Mouse (Mus musculus): ENCODE results near the gene Gpr26. TPM values are rescaled to one million over a fixed set of nuclear protein-coding genes. Genes with fewer than 3 reads are reported as not detected.

The Gpr26 gene
- polyA plus RNA-seq, 1 experiment from 2014 or later, result 0.08 TPM

GRCm38 (mm10) chr7:131966916-131967494 lies 745 bp downstream of the Gpr26 start:
- no peak overlapping the region for H3K9ac ChIP-seq (ENCODE audit: low read depth, low read length)
- peaks cover 57% of the 10 kb centered on the region for H3K27me3 ChIP-seq (replicated peaks; ENCODE audit: control insufficient read depth, insufficient read depth, low read length)
- no peak; the same call in 1 of the 2 replicates for ATAC-seq (ENCODE audit: low read depth)
- DNase-seq (ENCODE audit: low spot score), result peak; percentile 19
- no peaks in the 10 kb centered on the region for H3K9me3 ChIP-seq (ENCODE audit: control insufficient read depth, low read length)
- H3K4me1 ChIP-seq (ENCODE audit: control insufficient read depth, insufficient read depth, low read length), result no peaks in the 10 kb centered on the region
- peak overlapping the region; percentile 27 for H3K4me3 ChIP-seq (ENCODE audit: low read depth, low read length)
- 7% methylated on average over 38 of the region's 57 CpGs for WGBS
- no peak overlapping the region for H3K27ac ChIP-seq (replicated peaks; ENCODE audit: low read depth, low read length)
- no peaks in the 10 kb centered on the region for H3K36me3 ChIP-seq (ENCODE audit: control insufficient read depth, insufficient read depth, low read length)
- H3K4me2 ChIP-seq (ENCODE audit: low read depth, low read length), result peak overlapping the region; percentile 48

GRCm38 (mm10) chr7:131970255-131970654 lies 4.0 kb downstream of the Gpr26 start:
- H3K9ac ChIP-seq (ENCODE audit: low read depth, low read length), result no peak overlapping the region
- H3K27me3 ChIP-seq (replicated peaks; ENCODE audit: control insufficient read depth, insufficient read depth, low read length), result peaks cover 48% of the 10 kb centered on the region
- H3K9me3 ChIP-seq (ENCODE audit: control insufficient read depth, low read length), result no peaks in the 10 kb centered on the region
- no peaks in the 10 kb centered on the region for H3K36me3 ChIP-seq (ENCODE audit: control insufficient read depth, insufficient read depth, low read length)
- no peaks in the 10 kb centered on the region for H3K4me1 ChIP-seq (ENCODE audit: control insufficient read depth, insufficient read depth, low read length)
- ATAC-seq (ENCODE audit: low read depth) (no peak), DNase-seq (ENCODE audit: low spot score) (no peak)
- WGBS, result 53% methylated on average over 3 of the region's 3 CpGs
- H3K27ac ChIP-seq (replicated peaks; ENCODE audit: low read depth, low read length), result no peak overlapping the region
- no peak overlapping the region for H3K4me3 ChIP-seq (ENCODE audit: low read depth, low read length)
- no peak overlapping the region for H3K4me2 ChIP-seq (ENCODE audit: low read depth, low read length)

GRCm38 (mm10) chr7:131975867-131976266 lies 9.6 kb downstream of the Gpr26 start:
- H3K27me3 ChIP-seq (replicated peaks; ENCODE audit: control insufficient read depth, insufficient read depth, low read length), result no peaks in the 10 kb centered on the region
- ATAC-seq (ENCODE audit: low read depth), result no peak

GRCm38 (mm10) chr7:131978609-131979008 lies 12.3 kb downstream of the Gpr26 start:
- H3K27me3 ChIP-seq (replicated peaks; ENCODE audit: control insufficient read depth, insufficient read depth, low read length), result no peaks in the 10 kb centered on the region
- H3K27ac ChIP-seq (replicated peaks; ENCODE audit: low read depth, low read length), result no peak overlapping the region
- H3K9me3 ChIP-seq (ENCODE audit: control insufficient read depth, low read length), result no peaks in the 10 kb centered on the region
- no peaks in the 10 kb centered on the region for H3K36me3 ChIP-seq (ENCODE audit: control insufficient read depth, insufficient read depth, low read length)
- no peak for DNase-seq (ENCODE audit: low spot score)
- H3K4me1 ChIP-seq (ENCODE audit: control insufficient read depth, insufficient read depth, low read length), result no peaks in the 10 kb centered on the region
- no peak overlapping the region for H3K9ac ChIP-seq (ENCODE audit: low read depth, low read length)
- no peak overlapping the region for H3K4me3 ChIP-seq (ENCODE audit: low read depth, low read length)
- no peak overlapping the region for H3K4me2 ChIP-seq (ENCODE audit: low read depth, low read length)
- 64% methylated on average over 11 of the region's 11 CpGs for WGBS
- ATAC-seq (ENCODE audit: low read depth), result no peak

More at GRCm38 (mm10) chr7:131975867-131976266, 9.6 kb downstream of the Gpr26 start:
- Histone ChIP-seq H3K27ac (replicated peaks; ENCODE audit: low read depth, low read length) (no peak overlapping the region), H3K36me3 (ENCODE audit: control insufficient read depth, insufficient read depth, low read length) (no peaks in the 10 kb centered on the region), H3K4me3 (ENCODE audit: low read depth, low read length) (no peak overlapping the region), H3K9ac (ENCODE audit: low read depth, low read length) (no peak overlapping the region), H3K9me3 (ENCODE audit: control insufficient read depth, low read length) (no peaks in the 10 kb centered on the region), H3K4me1 (ENCODE audit: control insufficient read depth, insufficient read depth, low read length) (no peaks in the 10 kb centered on the region), H3K4me2 (ENCODE audit: low read depth, low read length) (no peak overlapping the region)
- 56% methylated on average over 6 of the region's 6 CpGs for WGBS
- no peak for DNase-seq (ENCODE audit: low spot score)

GRCm38 (mm10) chr7:131989056-131989455 lies 22.8 kb downstream of the Gpr26 start:
- Histone ChIP-seq H3K4me1 (ENCODE audit: control insufficient read depth, insufficient read depth, low read length) (no peaks in the 10 kb centered on the region), H3K9me3 (ENCODE audit: control insufficient read depth, low read length) (no peaks in the 10 kb centered on the region), H3K27ac (replicated peaks; ENCODE audit: low read depth, low read length) (no peak overlapping the region), H3K36me3 (ENCODE audit: control insufficient read depth, insufficient read depth, low read length) (no peaks in the 10 kb centered on the region), H3K27me3 (replicated peaks; ENCODE audit: control insufficient read depth, insufficient read depth, low read length) (no peaks in the 10 kb centered on the region), H3K9ac (ENCODE audit: low read depth, low read length) (no peak overlapping the region), H3K4me2 (ENCODE audit: low read depth, low read length) (no peak overlapping the region), H3K4me3 (ENCODE audit: low read depth, low read length) (no peak overlapping the region)
- WGBS, result 21% methylated on average over 6 of the region's 6 CpGs
- ATAC-seq (ENCODE audit: low read depth), result no peak
- peak; percentile 4 for DNase-seq (ENCODE audit: low spot score)

GRCm38 (mm10) chr7:131992226-131992625 lies 26.0 kb downstream of the Gpr26 start:
- WGBS, result 46% methylated on average over 1 of the region's 1 CpGs
- Histone ChIP-seq H3K27ac (replicated peaks; ENCODE audit: low read depth, low read length) (no peak overlapping the region), H3K36me3 (ENCODE audit: control insufficient read depth, insufficient read depth, low read length) (no peaks in the 10 kb centered on the region), H3K4me2 (ENCODE audit: low read depth, low read length) (no peak overlapping the region), H3K27me3 (replicated peaks; ENCODE audit: control insufficient read depth, insufficient read depth, low read length) (no peaks in the 10 kb centered on the region), H3K9ac (ENCODE audit: low read depth, low read length) (no peak overlapping the region), H3K9me3 (ENCODE audit: control insufficient read depth, low read length) (no peaks in the 10 kb centered on the region), H3K4me1 (ENCODE audit: control insufficient read depth, insufficient read depth, low read length) (no peaks in the 10 kb centered on the region), H3K4me3 (ENCODE audit: low read depth, low read length) (no peak overlapping the region)
- ATAC-seq (ENCODE audit: low read depth) (no peak), DNase-seq (ENCODE audit: low spot score) (no peak)

- Histone ChIP-seq H3K27me3 (replicated peaks; ENCODE audit: control insufficient read depth, insufficient read depth, low read length) (no peaks in the 10 kb centered on the region), H3K4me3 (ENCODE audit: low read depth, low read length) (no peak overlapping the region), H3K9me3 (ENCODE audit: control insufficient read depth, low read length) (no peaks in the 10 kb centered on the region), H3K4me2 (ENCODE audit: low read depth, low read length) (no peak overlapping the region), H3K9ac (ENCODE audit: low read depth, low read length) (no peak overlapping the region), H3K4me1 (ENCODE audit: control insufficient read depth, insufficient read depth, low read length) (no peaks in the 10 kb centered on the region), H3K36me3 (ENCODE audit: control insufficient read depth, insufficient read depth, low read length) (no peaks in the 10 kb centered on the region), H3K27ac (replicated peaks; ENCODE audit: low read depth, low read length) (no peak overlapping the region)
- DNase-seq (ENCODE audit: low spot score) (peak; percentile 10), ATAC-seq (ENCODE audit: low read depth) (no peak)
- 64% methylated on average over 3 of the region's 3 CpGs for WGBS
Measured at GRCm38 (mm10) chr7:131992873-131993272, 26.6 kb downstream of the Gpr26 start.

- H3K4me2 ChIP-seq (ENCODE audit: low read depth, low read length), result no peak overlapping the region
- no peaks in the 10 kb centered on the region for H3K36me3 ChIP-seq (ENCODE audit: control insufficient read depth, insufficient read depth, low read length)
- no peak overlapping the region for H3K27ac ChIP-seq (replicated peaks; ENCODE audit: low read depth, low read length)
- no peak overlapping the region for H3K4me3 ChIP-seq (ENCODE audit: low read depth, low read length)
- H3K9ac ChIP-seq (ENCODE audit: low read depth, low read length), result no peak overlapping the region
- no peak for DNase-seq (ENCODE audit: low spot score)
- H3K27me3 ChIP-seq (replicated peaks; ENCODE audit: control insufficient read depth, insufficient read depth, low read length), result no peaks in the 10 kb centered on the region
- no peaks in the 10 kb centered on the region for H3K4me1 ChIP-seq (ENCODE audit: control insufficient read depth, insufficient read depth, low read length)
- no peak for ATAC-seq (ENCODE audit: low read depth)
- no peaks in the 10 kb centered on the region for H3K9me3 ChIP-seq (ENCODE audit: control insufficient read depth, low read length)
- whole genome bisulfite sequencing, result 58% methylated on average over 14 of the region's 14 CpGs
Measured at GRCm38 (mm10) chr7:132005996-132006696, 39.9 kb downstream of the Gpr26 start.

GRCm38 (mm10) chr7:132009002-132009401 lies 42.7 kb downstream of the Gpr26 start:
- Histone ChIP-seq H3K36me3 (ENCODE audit: control insufficient read depth, insufficient read depth, low read length) (no peaks in the 10 kb centered on the region), H3K9me3 (ENCODE audit: control insufficient read depth, low read length) (no peaks in the 10 kb centered on the region), H3K4me1 (ENCODE audit: control insufficient read depth, insufficient read depth, low read length) (no peaks in the 10 kb centered on the region), H3K27ac (replicated peaks; ENCODE audit: low read depth, low read length) (no peak overlapping the region), H3K27me3 (replicated peaks; ENCODE audit: control insufficient read depth, insufficient read depth, low read length) (no peaks in the 10 kb centered on the region), H3K9ac (ENCODE audit: low read depth, low read length) (no peak overlapping the region), H3K4me2 (ENCODE audit: low read depth, low read length) (no peak overlapping the region), H3K4me3 (ENCODE audit: low read depth, low read length) (no peak overlapping the region)
- no peak for ATAC-seq (ENCODE audit: low read depth)
- DNase-seq (ENCODE audit: low spot score), result no peak
- WGBS, result 59% methylated on average over 7 of the region's 7 CpGs
